Mouse (Mus musculus): ENCODE results near the gene Rfpl4. TPM values are rescaled to one million over a fixed set of nuclear protein-coding genes. Genes with fewer than 3 reads are reported as not detected.
"Not testable (repeated sequence)": the region's sequence is repeated elsewhere in the genome, so short reads cannot be mapped to it uniquely, and the experiment has no call there.

The Rfpl4 gene
- total RNA-seq (2021), result under 1 TPM in 1 of 2 experiments, not detected in 1; 0.22 TPM
- long read RNA-seq, experiment 1, result 0 reads
- long read RNA-seq, experiment 2, partial matches to known transcripts, result 1 of 1 reads
- long read RNA-seq, experiment 2, other reads (novel, unspliced or antisense), result 0 of 1 reads

GRCm38 (mm10) chr7:5116850-5117249 lies at the start of gene Rfpl4:
TSS of gene Rfpl4 (minus strand) at chr7:5116950.
- no peak for DNase-seq (ENCODE audit: low spot score in 2 of 2)

GRCm38 (mm10) chr7:5149570-5149969 lies 32.8 kb upstream of the Rfpl4 start, which contains the start of gene Vmn1r55:
TSS of gene Vmn1r55 (minus strand) at chr7:5149670.
- not testable (repeated sequence) for DNase-seq (ENCODE audit: low spot score in 2 of 2)

GRCm38 (mm10) chr7:5125549-5126406 lies 9.0 kb upstream of the Rfpl4 start, which contains the start of gene Rasl2-9:
TSS of gene Rasl2-9 (minus strand) at chr7:5125950.
- DNase-seq (ENCODE audit: low spot score in 2 of 2), result peak; percentile 79 to 87

- no peak for DNase-seq (ENCODE audit: low spot score in 2 of 2)
Observed at GRCm38 (mm10) chr7:5125078-5125477, 8.3 kb upstream of the Rfpl4 start.

GRCm38 (mm10) chr7:5112701-5113100 lies 4.0 kb downstream of the Rfpl4 start:
- DNase-seq (ENCODE audit: low spot score in 2 of 2), result no peak

GRCm38 (mm10) chr7:5109301-5109700 lies 7.4 kb downstream of the Rfpl4 start:
- DNase-seq (ENCODE audit: low spot score in 2 of 2), result no peak

GRCm38 (mm10) chr7:5108272-5108671 lies 8.5 kb downstream of the Rfpl4 start:
- DNase-seq (ENCODE audit: low spot score in 2 of 2), result peak in 1 of 2 experiments; percentile 5

GRCm38 (mm10) chr7:5102564-5102963 lies 14.2 kb downstream of the Rfpl4 start:
- no peak for DNase-seq (ENCODE audit: low spot score in 2 of 2)

- no peak for DNase-seq (ENCODE audit: low spot score in 2 of 2)
Observed at GRCm38 (mm10) chr7:5101066-5101663, 15.6 kb downstream of the Rfpl4 start.

- DNase-seq (ENCODE audit: low spot score in 2 of 2), result no peak
Observed at GRCm38 (mm10) chr7:5099796-5100195, 17.0 kb downstream of the Rfpl4 start.

- no peak for DNase-seq (ENCODE audit: low spot score in 2 of 2)
Observed at GRCm38 (mm10) chr7:5098769-5099168, 18.0 kb downstream of the Rfpl4 start.

- DNase-seq (ENCODE audit: low spot score in 2 of 2), result no peak
Observed at GRCm38 (mm10) chr7:5092831-5093510, 23.8 kb downstream of the Rfpl4 start.

GRCm38 (mm10) chr7:5092381-5092780 lies 24.4 kb downstream of the Rfpl4 start:
- DNase-seq (ENCODE audit: low spot score in 2 of 2), result no peak

- DNase-seq (ENCODE audit: low spot score in 2 of 2), result no peak
Observed at GRCm38 (mm10) chr7:5091008-5091728, 25.6 kb downstream of the Rfpl4 start.

GRCm38 (mm10) chr7:5089853-5090252 lies 26.9 kb downstream of the Rfpl4 start:
- DNase-seq (ENCODE audit: low spot score in 2 of 2), result no peak

- DNase-seq (ENCODE audit: low spot score in 2 of 2), result no peak
Observed at GRCm38 (mm10) chr7:5087886-5088285, 28.9 kb downstream of the Rfpl4 start.

GRCm38 (mm10) chr7:5086921-5087440 lies 29.8 kb downstream of the Rfpl4 start:
- no peak for DNase-seq (ENCODE audit: low spot score in 2 of 2)

GRCm38 (mm10) chr7:5085512-5085911 lies 31.2 kb downstream of the Rfpl4 start:
- DNase-seq (ENCODE audit: low spot score in 2 of 2), result no peak

GRCm38 (mm10) chr7:5083325-5084105 lies 33.2 kb downstream of the Rfpl4 start:
- DNase-seq (ENCODE audit: low spot score in 2 of 2), result no peak

- no peak for DNase-seq (ENCODE audit: low spot score in 2 of 2)
Observed at GRCm38 (mm10) chr7:5081939-5082338, 34.8 kb downstream of the Rfpl4 start.

Data from adrenal gland, adult 18-20 months (tissue).